29 mouse cellular contexts compared by ENCODE assay signal in the genomic region with DNA sequence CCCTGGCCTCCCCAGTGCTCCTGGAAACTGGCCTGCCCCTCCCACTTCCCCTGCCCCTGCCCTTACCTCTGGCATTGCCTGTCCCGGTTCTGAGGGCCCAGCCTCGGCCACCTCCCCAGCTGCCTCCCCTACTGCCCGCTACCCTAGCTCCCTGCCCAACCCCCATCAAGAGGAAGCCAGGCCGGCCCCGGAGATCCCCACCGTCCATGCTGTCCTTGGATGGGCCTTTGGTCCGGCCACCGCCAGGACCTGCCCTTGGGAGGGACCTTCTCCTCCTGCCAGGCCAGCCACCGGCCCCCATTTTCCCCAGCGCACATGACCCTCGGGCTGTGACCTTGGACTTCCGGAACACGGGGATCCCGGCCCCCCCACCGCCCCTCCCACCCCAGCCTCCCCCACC. TPM values are rescaled to one million over a fixed set of nuclear protein-coding genes. Genes with fewer than 3 reads are reported as not detected.
DNase-seq lines count a peak whose midpoint lies in the region; ATAC-seq lines count a peak whose summit lies in the region.
"Had no signal": no experiment of that assay in that cellular context is flagged by ENCODE, and none has a peak within 500 bp of the region (broad histone marks: within the 10 kb centered on the region; RNA-seq: fewer than 3 reads in every experiment).

No protein-coding gene starts in this region.

- no peak overlapping the region for H3K4me2 ChIP-seq in limb, embryonic 13.5 days (replicated peaks)
- H3K4me2 ChIP-seq: heart, embryonic 15.5 days; hindbrain, embryonic 13.5 days; limb, embryonic 15.5 days; neural tube, embryonic 12.5 days; stomach, embryonic 15.5 days had no signal

- H3K4me1 ChIP-seq in limb, embryonic 13.5 days = no peaks in the 10 kb centered on the region
- no peaks in the 10 kb centered on the region for H3K4me1 ChIP-seq in limb, embryonic 10.5 days
- H3K4me1 ChIP-seq: embryonic facial prominence, embryonic 10.5 days; heart, embryonic 15.5 days; hindbrain, embryonic 13.5 days; limb, embryonic 15.5 days; neural tube, embryonic 12.5 days; stomach, embryonic 15.5 days had no signal

- no peaks in the 10 kb centered on the region for H3K9me3 ChIP-seq in limb, embryonic 13.5 days
- no peaks in the 10 kb centered on the region for H3K9me3 ChIP-seq in limb, embryonic 10.5 days (replicated peaks)
- H3K9me3 ChIP-seq: embryonic facial prominence, embryonic 10.5 days; heart, embryonic 15.5 days; hindbrain, embryonic 13.5 days; limb, embryonic 15.5 days; neural tube, embryonic 12.5 days; stomach, embryonic 15.5 days had no signal

- no peak overlapping the region for H3K4me3 ChIP-seq in limb, embryonic 13.5 days
- no peak overlapping the region for H3K4me3 ChIP-seq in limb, embryonic 10.5 days
- H3K4me3 ChIP-seq: embryonic facial prominence, embryonic 10.5 days; heart, adult 2 months; heart, embryonic 15.5 days; hindbrain, embryonic 13.5 days; limb, embryonic 15.5 days; neural tube, embryonic 12.5 days; stomach, embryonic 15.5 days had no signal

- 93% methylated on average over 15 of the region's 15 CpGs for WGBS in limb, embryonic 13.5 days
- WGBS in limb, embryonic 10.5 days = 97% methylated on average over 15 of the region's 15 CpGs

- H3K9ac ChIP-seq in limb, embryonic 13.5 days = no peak overlapping the region
- H3K9ac ChIP-seq: forebrain, postnatal 0 days; heart, embryonic 15.5 days; hindbrain, embryonic 13.5 days; limb, embryonic 15.5 days; neural tube, embryonic 12.5 days; stomach, embryonic 15.5 days had no signal

- peak; percentile 16 for DNase-seq in cerebellum, adult 11-12 months
- DNase-seq in cerebellum, adult 9-11 months = no peak
- DNase-seq in limb, embryonic 10.5 days (ENCODE audit: low spot score) = no peak
- DNase-seq in ovary, postnatal 36 days (ENCODE audit: low spot score) = peak; percentile 59
- no peak for DNase-seq in ovary, postnatal 10 days (ENCODE audit: low spot score)
- DNase-seq in adrenal gland, postnatal 25 days = peak; percentile 65
- DNase-seq in yolk sac, embryonic 10.5 days (ENCODE audit: low spot score) = no peak
- DNase-seq: cerebellum, postnatal 10 days; forebrain, postnatal 0 days; gastrocnemius, postnatal 36 days; heart, adult 2 months; heart, postnatal 36 days; kidney, adult 18-20 months; layer of hippocampus, postnatal 36 days; lung, adult 18-20 months; midbrain, embryonic 14.5 days had no signal

- H3K36me3 ChIP-seq in limb, embryonic 13.5 days = peaks cover 88% of the 10 kb centered on the region
- peaks cover 91% of the 10 kb centered on the region for H3K36me3 ChIP-seq in limb, embryonic 10.5 days

- 0 out of 2 replicates have a peak, but pooled peaks have one; percentile 17 for ATAC-seq in limb, embryonic 13.5 days (ENCODE audit: low FRiP score, low read depth)
- ATAC-seq: forebrain, postnatal 0 days; inflammation-experienced regulatory T-cells, adult 6 months had no signal

- no peaks in the 10 kb centered on the region for H3K27me3 ChIP-seq in limb, embryonic 13.5 days
- no peaks in the 10 kb centered on the region for H3K27me3 ChIP-seq in limb, embryonic 10.5 days (ENCODE audit: low read depth, poor library complexity, severe bottlenecking)
- H3K27me3 ChIP-seq: heart, embryonic 15.5 days; hindbrain, embryonic 13.5 days; limb, embryonic 15.5 days; neural tube, embryonic 12.5 days; stomach, embryonic 15.5 days had no signal

- H3K27ac ChIP-seq in limb, embryonic 13.5 days = no peak overlapping the region
- no peak overlapping the region for H3K27ac ChIP-seq in limb, embryonic 10.5 days
- H3K27ac ChIP-seq: embryonic facial prominence, embryonic 10.5 days; heart, adult 2 months; heart, embryonic 15.5 days; hindbrain, embryonic 13.5 days; kidney, postnatal 0 days; limb, embryonic 15.5 days; neural tube, embryonic 12.5 days; stomach, embryonic 15.5 days had no signal

RNA-seq across cellular contexts. Expression of a gene that starts 8.9 kb away (rescaled TPM):
- polyA plus RNA-seq in limb, embryonic 13.5 days (2015; fragmentation: Nextera tagmentation; extraction: Ambion mirVana) = 99.6 and 104 TPM in 2 replicates
- 90.1 and 92.0 TPM in 2 replicates for polyA plus RNA-seq in limb, embryonic 10.5 days (2016; fragmentation: Nextera tagmentation; extraction: Ambion mirVana)
- total RNA-seq in adrenal gland, postnatal 25 days (2021) = 26.8 and 30.8 TPM in 2 replicates

RNA-seq across cellular contexts. Expression of a gene that starts 18.3 kb away (rescaled TPM):
- 11.1 and 12.0 TPM in 2 replicates for polyA plus RNA-seq in limb, embryonic 13.5 days (2015; fragmentation: Nextera tagmentation; extraction: Ambion mirVana)
- 9.4 and 10.6 TPM in 2 replicates for polyA plus RNA-seq in limb, embryonic 10.5 days (2016; fragmentation: Nextera tagmentation; extraction: Ambion mirVana)
- 34.7 and 41.6 TPM in 2 replicates for total RNA-seq in adrenal gland, postnatal 25 days (2021)

RNA-seq across cellular contexts. Expression of a gene that starts 22.2 kb away (rescaled TPM):
- not detected in 2 replicates for polyA plus RNA-seq in limb, embryonic 13.5 days (2015; fragmentation: Nextera tagmentation; extraction: Ambion mirVana)
- not detected in 2 replicates for polyA plus RNA-seq in limb, embryonic 10.5 days (2016; fragmentation: Nextera tagmentation; extraction: Ambion mirVana)
- 1.4 and 25.2 TPM in 2 replicates for total RNA-seq in adrenal gland, postnatal 25 days (2021)
- total RNA-seq: forebrain, postnatal 0 days; heart, adult 2 months; heart, postnatal 36 days; layer of hippocampus, adult 8-10 months; layer of hippocampus, postnatal 36 days; left cerebral cortex, postnatal 14 days; megakaryocyte, adult 5-6 weeks had no signal
- polyA plus RNA-seq: cortical plate, adult 2 months; embryonic facial prominence, embryonic 10.5 days; forebrain, postnatal 0 days; heart, embryonic 15.5 days; hindbrain, embryonic 13.5 days; inflammation-experienced regulatory T-cells, adult 6 months; limb, embryonic 15.5 days; midbrain, embryonic 14.5 days; neural tube, embryonic 12.5 days had no signal

RNA-seq across cellular contexts. Expression of a gene that starts 27.8 kb away (rescaled TPM):
- 3.7 and 4.6 TPM in 2 replicates for polyA plus RNA-seq in limb, embryonic 13.5 days (2015; fragmentation: Nextera tagmentation; extraction: Ambion mirVana)
- polyA plus RNA-seq in limb, embryonic 10.5 days (2016; fragmentation: Nextera tagmentation; extraction: Ambion mirVana) = 1.8 and 2.0 TPM in 2 replicates
- 1.1 and 1.6 TPM in 2 replicates for total RNA-seq in adrenal gland, postnatal 25 days (2021)

Comparison
In these comparisons a context has a peak if more than half of its experiments do, and no peak if none do; other contexts are left out.
1. DNase-seq: peak in cerebellum, adult 11-12 months (single experiment), ovary, postnatal 36 days (single experiment) and adrenal gland, postnatal 25 days (single experiment); none in cerebellum, adult 9-11 months (single experiment), limb, embryonic 10.5 days (single experiment), ovary, postnatal 10 days (single experiment) and yolk sac, embryonic 10.5 days (single experiment).